Mouse (Mus musculus) CH12.LX (cell line): ENCODE measurements at regions not wholly inside any gene's neighbourhood (a gene's known extent, or its start where the extent isn't known, plus 50 kb on each side); places are given as distances from the start of the nearest gene placed in this dataset.

Source experiments
- CTCF ChIP-seq, 2 experiments: IDR thresholded peaks in 1 of 2; conservative IDR thresholded peaks in 1 of 2; 2 replicates each; pipeline ENCODE4 v1.5.1; 2011 to 2012; ENCODE audit warnings: low read depth in 2 of 2, low read length in 2 of 2, improper control_type of control experiment in 1 of 2, inconsistent platforms in 1 of 2, mild to moderate bottlenecking in 1 of 2, moderate library complexity in 1 of 2
- EP300 ChIP-seq: IDR thresholded peaks from 2 replicates; pipeline ENCODE4 v1.6.1; 2011; ENCODE audit warnings: low read length, improper control_type of control experiment
- KAT2A ChIP-seq: IDR thresholded peaks from 2 replicates; pipeline ENCODE4 v1.6.1; 2012; ENCODE audit warnings: low read length, improper control_type of control experiment, inconsistent platforms; ENCODE audit not compliant: insufficient replicate concordance
- MAFK ChIP-seq: IDR thresholded peaks from 2 replicates; pipeline ENCODE4 v1.6.1; 2011; ENCODE audit warnings: low read length, improper control_type of control experiment; ENCODE audit not compliant: insufficient replicate concordance
- NRF1 ChIP-seq: IDR thresholded peaks from 2 replicates; pipeline ENCODE4 v1.6.1; 2014; ENCODE audit warnings: low read depth, mild to moderate bottlenecking, inconsistent platforms, low read length, improper control_type of control experiment, moderate library complexity
- POLR2A ChIP-seq: IDR thresholded peaks from 2 replicates; pipeline ENCODE4 v1.6.1; 2011; ENCODE audit warnings: low read depth, mild to moderate bottlenecking, improper control_type of control experiment, low read length
- SMC3 ChIP-seq: IDR thresholded peaks from 2 replicates; pipeline ENCODE4 v1.6.1; 2011; ENCODE audit warnings: low read depth, low read length, improper control_type of control experiment
- ZC3H11A ChIP-seq: IDR thresholded peaks from 2 replicates; pipeline ENCODE4 v1.6.1; 2012; ENCODE audit warnings: low read depth, mild to moderate bottlenecking, inconsistent platforms, low read length, improper control_type of control experiment

DNA sequence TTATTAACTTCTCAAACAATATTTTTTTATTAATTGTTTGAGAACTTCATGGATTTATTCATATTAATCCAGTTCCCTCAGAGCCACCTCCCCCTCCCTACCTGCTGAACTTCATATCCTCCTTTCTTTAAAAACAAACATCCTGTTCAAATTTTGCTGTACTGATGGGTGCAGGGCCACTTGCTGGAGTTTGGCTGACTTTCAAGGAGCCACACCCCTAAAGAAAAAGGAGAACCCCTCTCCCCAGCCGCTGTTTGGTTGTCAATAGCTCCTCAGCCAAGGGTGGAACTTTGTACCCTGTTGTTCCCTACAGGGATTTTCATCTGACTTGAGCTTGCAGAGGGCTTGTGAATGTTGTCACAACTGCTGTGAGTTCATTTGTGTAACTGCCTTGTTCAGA, 160.0 kb upstream of the Col8a1 start:
- no peak for TF ChIP-seq CTCF (conservative IDR thresholded peaks at IDR 0.05 in 1 of 2, IDR thresholded peaks at IDR 0.05 in 1 of 2; ENCODE audit: low read depth in 2 of 2, low read length in 2 of 2)
- no peak for TF ChIP-seq NRF1
- TF ChIP-seq POLR2A = no peak
- no peak for TF ChIP-seq EP300
- no peak for TF ChIP-seq KAT2A
- no peak for TF ChIP-seq SMC3
- TF ChIP-seq ZC3H11A = no peak
- TF ChIP-seq MAFK = no peak
